Mouse (Mus musculus) MN1 (cell line): ENCODE data around the gene Wdr19.
A peak's percentile ranks its signal among the peaks of the same experiment; 100 is the strongest.
"Not testable (repeated sequence)": the region's sequence is repeated elsewhere in the genome, so short reads cannot be mapped to it uniquely, and the experiment has no call there.

ENCODE experiments used
- DNase-seq: peaks from one replicate; pipeline ENCODE4 v3.0.0-alpha.2; 2016; ENCODE audit warnings: low spot score

The Wdr19 gene

DNA sequence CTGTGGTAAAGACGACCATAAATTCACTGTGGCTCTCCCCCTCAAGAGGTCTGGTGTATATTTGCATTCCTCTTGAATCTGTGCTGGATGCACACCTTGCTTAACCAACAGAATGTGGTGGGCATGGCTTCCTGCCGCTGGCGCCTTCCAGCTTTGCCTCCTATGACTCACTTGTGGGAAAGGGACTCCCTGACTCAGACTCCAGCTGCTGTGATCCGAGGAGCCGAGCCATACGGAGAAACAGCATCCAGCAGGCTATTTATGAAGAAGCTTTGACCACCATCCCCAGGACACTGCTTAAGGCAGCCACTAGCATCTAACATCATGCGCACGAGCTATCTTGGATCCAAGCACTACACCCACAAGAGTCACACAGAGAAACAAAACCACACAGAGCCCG, 5.1 kb upstream of the Wdr19 start:
- peak; percentile 8 for DNase-seq

GRCm38 (mm10) chr5:65204726-65205125, 5.2 kb downstream of the Wdr19 start:
- no peak for DNase-seq

DNA sequence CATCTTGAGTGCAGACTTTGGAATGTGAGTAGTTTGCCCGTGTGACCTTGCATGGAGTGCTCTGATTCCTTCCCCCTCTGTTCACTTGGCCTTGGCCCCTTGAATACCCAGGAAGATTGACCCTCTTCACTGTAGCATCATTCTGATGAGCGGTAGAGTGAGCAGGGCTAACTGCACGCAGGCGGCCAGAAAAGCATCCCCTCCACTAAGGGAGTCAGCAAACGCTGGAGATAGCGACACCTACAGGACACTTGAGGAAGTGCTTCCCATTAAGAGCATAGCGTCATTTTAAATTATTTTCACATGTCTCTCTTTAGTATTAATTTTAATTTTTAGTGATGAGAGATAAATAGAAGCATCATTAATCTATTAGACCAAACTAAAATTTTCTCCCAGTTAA, 13.8 kb downstream of the Wdr19 start:
- DNase-seq: no peak

DNA sequence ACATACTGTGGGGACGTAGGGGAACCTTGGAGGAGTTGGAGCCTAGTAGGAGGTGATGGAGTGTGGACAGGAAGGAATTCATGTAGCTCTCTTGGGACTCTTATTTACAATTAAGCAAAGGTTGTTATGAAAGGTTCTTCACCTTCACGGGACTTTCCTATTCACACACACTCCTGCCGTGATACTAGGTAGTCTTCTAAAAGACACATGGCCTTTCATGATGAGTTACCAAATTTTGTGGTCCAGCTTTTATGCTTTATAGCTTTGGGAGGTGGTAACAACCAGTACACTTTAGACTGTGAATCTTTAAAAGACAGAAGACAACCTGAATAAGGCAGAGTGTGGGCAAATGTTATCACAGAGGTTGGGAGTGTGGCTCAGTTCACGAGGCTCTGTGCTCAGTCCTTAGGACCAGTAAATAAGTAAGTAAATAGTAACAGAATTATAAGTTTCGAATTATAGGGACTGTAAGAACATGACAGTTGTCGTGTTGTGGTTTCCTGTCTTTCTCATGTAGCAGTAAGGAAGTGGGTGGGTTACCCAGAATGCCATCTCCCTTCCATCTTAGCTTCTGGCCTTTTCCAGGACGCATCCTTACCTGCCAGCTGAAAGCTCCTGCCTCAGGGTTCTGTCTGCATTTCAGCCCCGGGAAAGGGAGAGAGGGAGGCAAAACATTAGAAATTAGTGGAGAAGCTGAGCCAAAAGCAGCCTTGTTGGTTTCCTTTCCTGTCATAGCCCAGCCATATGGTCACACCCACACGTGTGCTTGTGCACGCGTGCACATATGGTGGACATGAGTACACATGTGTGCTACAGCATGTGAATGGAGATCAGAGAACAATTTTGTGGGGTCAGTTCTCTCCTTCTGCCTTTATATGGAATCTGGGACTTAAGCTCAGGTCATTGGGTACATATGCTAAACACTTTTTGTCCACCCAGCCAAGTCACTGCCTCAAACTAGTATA, 18.1 kb downstream of the Wdr19 start:
- DNase-seq: no peak

DNA sequence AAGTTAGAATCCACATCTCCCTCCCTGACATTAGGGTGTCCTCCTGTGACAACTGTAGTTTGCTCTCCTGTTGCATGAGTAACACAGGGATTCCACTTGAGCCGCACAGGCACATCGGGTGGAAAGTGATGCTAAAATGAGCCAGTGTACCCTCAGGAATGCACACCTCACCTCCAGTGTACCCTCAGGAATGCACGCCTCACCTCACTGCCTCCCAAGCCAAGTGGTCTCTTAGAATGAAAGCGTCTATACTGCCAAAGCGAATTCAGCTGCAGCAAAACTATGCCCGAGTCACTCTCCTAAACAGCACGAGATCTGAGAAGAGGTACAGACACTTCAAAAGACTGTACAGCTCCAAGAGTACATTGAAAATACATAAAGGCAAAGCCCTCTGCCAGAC, 21.5 kb downstream of the Wdr19 start:
- DNase-seq: no peak

DNA sequence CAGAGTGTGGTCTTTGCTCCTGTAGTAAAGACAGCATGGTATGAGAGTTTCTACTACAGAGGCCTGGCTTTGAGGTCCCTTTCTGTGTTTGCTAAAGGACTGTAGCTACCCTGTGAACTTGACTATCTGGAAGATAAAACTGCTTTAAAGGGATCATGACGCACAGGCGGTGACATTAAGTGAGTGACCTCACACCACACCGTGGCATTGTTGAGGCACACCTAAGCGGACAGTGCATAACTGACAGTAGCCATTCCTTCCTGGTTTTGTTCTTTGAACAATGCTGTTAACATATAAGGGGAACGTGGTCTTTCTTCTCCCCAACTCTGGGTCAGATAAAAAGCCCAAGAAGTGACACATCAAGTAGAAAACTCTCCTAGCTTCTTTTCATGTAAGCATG, 24.6 kb downstream of the Wdr19 start:
- DNase-seq: no peak

DNA sequence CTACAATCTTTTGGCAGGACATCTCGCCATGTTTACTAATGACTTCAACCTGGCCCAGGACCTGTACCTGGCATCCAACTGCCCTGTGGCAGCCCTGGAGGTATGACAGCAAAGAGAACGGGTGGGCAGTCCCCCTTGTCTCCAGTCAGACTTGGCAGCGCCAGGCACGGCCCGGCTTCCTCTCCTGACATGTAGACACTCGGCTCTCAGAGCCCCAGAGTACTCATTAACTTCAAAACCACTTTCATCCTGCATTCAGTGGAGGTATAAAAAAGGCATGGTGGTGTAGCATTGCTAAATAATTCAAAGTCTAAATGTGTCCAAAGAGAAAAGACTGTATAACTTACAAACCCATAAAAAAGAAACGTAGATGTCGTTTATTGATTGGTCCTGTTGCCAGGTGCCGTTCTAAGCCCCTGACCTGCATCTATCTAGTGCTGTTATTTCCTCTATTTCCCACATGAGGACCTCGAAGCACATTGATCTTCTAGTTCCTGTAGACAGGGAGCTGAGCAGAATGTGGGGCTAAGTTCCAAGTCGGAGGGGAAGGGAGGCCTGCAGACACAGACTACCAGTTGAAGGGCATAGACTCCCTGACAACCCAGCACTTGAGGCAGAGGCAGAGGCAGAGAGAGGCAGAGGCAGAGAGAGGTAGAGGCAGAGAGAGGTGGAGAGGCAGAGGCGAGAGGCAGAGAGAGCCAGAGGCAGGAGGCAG, 31.9 kb downstream of the Wdr19 start:
- no peak for DNase-seq

DNA sequence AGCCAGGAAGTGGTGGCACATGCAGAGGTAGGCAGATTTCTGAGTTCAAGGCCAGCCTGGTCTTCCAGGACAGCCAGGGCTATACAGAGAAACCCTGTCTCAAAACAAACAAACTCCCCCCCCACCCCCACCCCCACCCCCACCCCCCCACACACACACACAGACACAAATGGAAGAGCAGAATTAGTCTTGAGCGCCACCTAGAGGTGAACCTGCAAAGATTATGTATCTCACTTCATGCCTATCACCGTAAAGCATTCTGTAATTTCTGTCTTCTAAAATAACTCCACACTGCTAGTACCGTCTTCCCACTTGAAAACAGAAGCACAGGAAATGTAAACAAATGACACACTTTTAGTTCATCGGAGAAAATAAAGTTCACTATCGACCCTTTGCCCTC, 43.2 kb downstream of the Wdr19 start:
- DNase-seq: peak; percentile 44

DNA sequence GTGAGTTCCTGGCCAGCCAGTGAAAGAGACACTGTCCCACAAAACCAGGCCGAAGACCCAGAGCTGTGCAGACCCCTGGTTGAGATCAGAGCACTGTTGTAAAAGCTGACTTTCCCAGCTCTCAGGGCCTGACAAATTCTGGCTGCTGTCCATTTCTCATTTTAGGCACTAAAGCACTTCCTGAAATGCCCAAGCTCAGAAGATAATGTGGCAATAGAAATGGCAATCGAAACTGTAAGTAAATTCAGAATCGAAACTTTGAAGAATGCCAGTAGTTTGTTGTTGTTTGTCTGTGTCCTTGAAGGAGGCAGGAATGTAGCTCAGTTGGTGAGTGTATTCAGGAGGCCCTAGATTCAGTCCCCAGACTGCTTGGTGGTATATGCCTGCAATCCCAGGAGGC, 47.8 kb downstream of the Wdr19 start:
- no peak for DNase-seq

DNA sequence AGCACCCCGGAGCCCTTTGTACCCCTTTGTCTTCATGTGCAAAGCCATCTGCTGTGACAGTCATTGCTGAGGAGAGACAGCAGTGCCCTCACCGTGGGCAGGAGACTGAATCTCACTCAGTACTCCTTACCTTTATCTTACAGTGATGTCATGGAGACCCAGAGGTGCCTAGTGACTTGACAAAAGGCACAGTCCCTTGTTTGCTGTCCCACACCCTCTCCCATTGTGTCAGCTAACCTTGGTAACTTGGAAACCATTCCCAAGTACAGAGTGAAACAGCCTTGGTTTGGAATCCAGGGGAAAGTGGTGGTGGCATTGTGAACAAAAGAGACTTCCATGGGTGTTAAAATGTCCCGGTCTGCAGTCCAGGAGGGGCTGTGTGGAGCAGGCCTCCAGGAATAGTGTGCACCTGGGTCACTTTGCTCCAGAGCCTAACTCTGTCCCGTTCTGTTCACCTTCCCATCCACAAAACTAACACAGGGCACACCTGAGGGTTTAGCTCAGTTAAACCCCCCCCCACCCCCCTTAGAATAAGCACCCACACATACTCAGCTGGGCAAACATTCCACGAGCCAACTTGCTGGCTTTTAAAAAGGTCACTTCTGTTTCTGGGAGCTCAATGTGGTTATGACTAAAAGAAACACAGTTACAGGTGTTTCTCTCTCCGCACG, 50.8 kb downstream of the Wdr19 start:
- no peak for DNase-seq

DNA sequence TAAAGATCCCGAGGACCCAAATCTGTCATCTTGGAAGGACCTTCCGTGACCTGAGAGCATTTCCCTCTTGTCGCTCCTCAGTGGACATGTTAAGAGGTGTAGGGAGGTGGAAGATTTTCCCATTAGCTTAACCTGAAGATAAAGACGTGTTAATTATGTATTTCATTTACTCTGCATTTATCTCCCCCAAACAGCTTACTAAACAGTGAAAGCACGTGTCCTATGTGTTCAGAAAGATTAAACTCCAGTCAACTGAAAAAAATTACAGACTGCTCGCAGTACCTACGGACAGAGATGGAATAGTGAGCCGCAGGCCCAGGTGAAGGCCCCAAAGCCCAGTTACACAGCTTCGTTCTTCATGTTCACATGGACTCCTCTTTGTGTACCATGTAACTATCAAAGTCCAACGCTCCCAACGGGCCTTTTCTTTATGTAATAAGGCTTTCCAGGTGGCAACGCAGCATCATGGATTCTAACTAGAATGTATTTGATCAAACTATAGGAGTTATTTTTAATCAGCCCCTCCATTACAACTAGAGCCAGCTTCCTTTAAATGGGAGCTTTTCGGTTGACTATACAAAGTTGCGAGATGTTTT, 58.5 kb downstream of the Wdr19 start:
- DNase-seq: no peak

- DNase-seq: no peak
Observed at GRCm38 (mm10) chr5:65273966-65274365, 74.5 kb downstream of the Wdr19 start.

- DNase-seq: no peak
Observed at GRCm38 (mm10) chr5:65279133-65279651, 79.7 kb downstream of the Wdr19 start.

DNA sequence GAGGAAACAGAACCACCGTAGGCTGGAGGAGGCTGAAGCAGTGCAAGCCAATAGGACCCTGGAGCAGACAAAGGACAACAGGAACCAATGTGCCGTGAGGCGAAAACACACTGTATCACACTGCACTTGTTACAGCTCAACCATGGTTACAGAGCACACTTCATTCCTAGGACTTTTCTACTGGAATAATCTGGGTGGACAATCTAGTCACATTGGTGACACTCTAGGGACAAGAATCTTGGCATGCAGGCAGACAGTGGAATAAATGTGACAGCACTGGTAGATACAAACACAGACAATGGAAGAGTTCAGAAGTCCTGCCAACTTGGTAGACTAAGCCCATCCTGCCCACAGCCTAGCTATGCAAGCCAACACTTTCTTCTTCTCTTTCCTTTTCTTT, 81.7 kb downstream of the Wdr19 start:
- no peak for DNase-seq

DNA sequence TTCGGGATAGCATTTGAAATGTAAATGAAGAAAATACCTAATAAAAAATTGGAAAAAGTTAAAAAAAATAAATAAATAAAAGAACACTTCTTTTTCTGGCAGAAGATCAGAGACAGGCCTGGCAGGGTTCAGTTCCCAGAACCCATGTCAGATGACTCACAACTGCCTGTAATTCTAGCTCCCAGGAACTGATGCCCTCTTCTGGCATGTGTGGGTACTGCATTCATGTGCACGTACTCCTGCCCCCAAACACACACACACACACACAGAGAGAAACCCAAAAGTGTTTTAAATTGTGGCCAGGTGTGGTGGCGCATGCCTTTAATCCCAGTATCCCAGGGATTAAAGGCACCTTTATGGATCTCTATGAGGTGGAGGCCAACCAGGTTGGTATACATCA, 84.7 kb downstream of the Wdr19 start:
- DNase-seq: no peak

DNA sequence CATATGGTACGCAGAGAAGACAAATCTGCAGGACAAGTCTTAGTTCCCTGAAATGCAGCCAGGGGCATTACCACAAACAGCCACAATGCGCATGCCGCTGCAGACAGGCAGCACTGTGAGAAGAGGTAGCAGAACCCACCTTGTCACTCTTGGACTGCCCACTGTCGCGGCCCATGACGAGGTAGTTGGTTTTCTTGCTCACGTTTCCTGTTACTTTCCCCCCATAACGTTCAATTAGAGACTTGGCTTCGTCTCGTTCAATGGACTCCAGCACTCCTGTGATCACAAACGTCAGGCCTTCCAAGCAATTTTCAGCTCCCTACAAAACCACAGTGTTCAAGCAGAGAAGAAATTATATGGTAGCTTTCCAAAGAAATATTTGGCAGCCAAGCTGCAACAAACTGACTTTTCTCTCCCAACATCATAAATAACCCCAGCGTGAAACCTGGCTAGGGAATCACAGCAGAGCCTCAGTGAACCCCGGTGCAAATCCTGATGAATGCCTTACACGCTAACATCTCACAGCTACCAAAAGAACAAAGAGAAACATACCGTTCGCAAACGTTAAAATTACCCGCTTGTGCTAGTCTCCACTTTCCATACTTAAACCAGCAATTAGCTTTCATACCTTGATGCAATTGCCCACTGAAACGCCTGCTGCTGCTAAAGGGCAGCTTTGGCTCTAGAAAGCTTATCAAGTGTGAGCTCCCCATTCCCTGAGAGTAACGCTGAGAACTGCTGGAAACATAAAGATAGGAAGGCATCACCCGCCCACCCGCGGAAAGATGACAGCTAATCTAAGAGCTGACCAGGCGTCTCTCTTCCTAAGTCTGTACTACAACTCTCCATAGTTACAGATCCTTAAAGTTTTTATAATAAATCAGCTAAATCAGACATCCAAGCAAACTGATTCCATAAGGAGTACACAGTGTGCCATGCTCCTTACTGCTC, 88.5 kb downstream of the Wdr19 start:
- no peak for DNase-seq

- not testable (repeated sequence) for DNase-seq
Observed at GRCm38 (mm10) chr5:65289009-65289408, 89.5 kb downstream of the Wdr19 start.

GRCm38 (mm10) chr5:65293627-65294026, 94.1 kb downstream of the Wdr19 start:
- no peak for DNase-seq

DNA sequence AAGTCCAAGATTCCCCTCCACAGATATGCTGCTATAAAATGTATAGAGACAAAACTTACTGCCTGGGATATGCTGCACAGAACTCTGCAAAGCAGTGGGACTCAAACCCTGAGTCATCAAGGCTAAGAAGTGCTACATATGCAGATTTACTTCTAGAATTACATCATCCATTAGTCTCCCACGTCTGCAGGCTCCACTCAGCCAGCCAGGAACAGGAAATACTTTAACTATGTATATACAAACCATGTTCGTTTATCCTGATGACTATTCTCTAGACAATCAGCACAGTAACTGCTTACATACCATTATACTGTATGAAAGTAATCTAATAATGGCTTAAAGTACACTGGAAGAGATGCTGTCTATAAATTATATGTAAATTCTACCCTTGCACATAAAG, 94.8 kb downstream of the Wdr19 start:
- DNase-seq: peak; percentile 7

DNA sequence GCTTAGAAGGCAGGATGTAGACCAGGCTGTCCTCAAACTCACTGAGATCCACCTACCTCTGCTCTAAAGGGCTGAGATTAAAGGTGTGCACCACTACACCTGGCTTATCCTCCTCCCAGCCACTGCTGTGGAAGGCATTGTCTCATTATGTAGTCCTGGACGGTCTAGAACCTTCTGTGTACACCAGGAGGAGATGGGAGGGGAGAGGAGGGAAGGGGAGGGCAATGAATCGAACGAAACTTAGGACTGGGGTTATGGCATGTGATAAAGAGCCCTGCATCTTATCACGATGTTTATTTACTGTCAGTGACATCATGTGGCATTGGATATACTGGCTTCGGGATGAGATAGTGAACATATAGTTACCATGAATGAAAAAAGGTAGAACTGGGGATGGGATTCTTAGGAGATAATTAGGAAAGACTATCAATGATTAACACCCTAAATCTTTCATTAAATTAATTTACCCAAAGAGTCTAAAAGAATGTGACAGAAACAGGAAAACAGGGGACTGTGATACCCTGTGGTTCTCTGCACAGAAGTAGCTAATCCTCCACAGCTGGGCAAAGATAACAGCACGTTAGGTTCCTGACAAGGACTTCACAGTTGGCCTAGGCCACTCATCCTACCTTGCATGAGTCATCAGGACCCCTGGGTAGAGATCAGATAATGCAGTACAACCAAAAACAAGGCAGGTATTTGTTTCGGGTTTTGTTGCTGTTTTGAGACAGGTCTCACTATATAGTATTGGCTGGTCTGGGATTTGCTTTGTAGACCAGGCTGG, 98.9 kb downstream of the Wdr19 start:
- DNase-seq: no peak
